Mouse (Mus musculus) heart, embryonic 13.5 days (tissue): Measurements from ENCODE around the gene Pkhd1. TPM values are rescaled to one million over a fixed set of nuclear protein-coding genes. Genes with fewer than 3 reads are reported as not detected.
"Not testable (repeated sequence)": the region's sequence is repeated elsewhere in the genome, so short reads cannot be mapped to it uniquely, and the experiment has no call there.

Source experiments
- ATAC-seq: fragments of 200-750 bp; cut with Nextera tagmentation; 2 replicates; pipeline ENCODE4 v1.8.0; 2017; ENCODE audit warnings: moderate TSS enrichment; ENCODE audit not compliant: insufficient number of reproducible peaks, low FRiP score, low TSS enrichment; ENCODE audit errors: extremely low read depth
- H3K27ac ChIP-seq: fragments of 300-500 bp; sonication (generic); replicated peaks from 2 replicates; pipeline ENCODE4 v1.5.1; 2015; ENCODE audit warnings: moderate library complexity, mild to moderate bottlenecking, inconsistent platforms
- H3K27me3 ChIP-seq: fragments of 300-500 bp; sonication (generic); replicated peaks from 2 replicates; pipeline ENCODE4 v1.6.1; 2015; ENCODE audit warnings: mild to moderate bottlenecking, inconsistent platforms
- H3K36me3 ChIP-seq: fragments of 300-500 bp; sonication (generic); 2 replicates; pipeline ENCODE4 v1.6.1; 2015; ENCODE audit warnings: mild to moderate bottlenecking, inconsistent platforms
- H3K4me1 ChIP-seq: fragments of 300-500 bp; sonication (generic); 2 replicates; pipeline ENCODE4 v1.6.1; 2015; ENCODE audit warnings: inconsistent platforms
- H3K4me2 ChIP-seq: fragments of 300-500 bp; sonication (generic); 2 replicates; pipeline ENCODE4 v1.6.1; 2015; ENCODE audit warnings: inconsistent platforms, mild to moderate bottlenecking, moderate library complexity
- H3K4me3 ChIP-seq: fragments of 300-500 bp; sonication (generic); 2 replicates; pipeline ENCODE4 v1.5.1; 2015; ENCODE audit warnings: moderate library complexity, mild to moderate bottlenecking, inconsistent platforms
- H3K9ac ChIP-seq: fragments of 300-500 bp; sonication (generic); 2 replicates; pipeline ENCODE4 v1.6.1; 2015; ENCODE audit warnings: inconsistent platforms, mild to moderate bottlenecking, moderate library complexity
- H3K9me3 ChIP-seq: fragments of 300-500 bp; sonication (generic); 2 replicates; pipeline ENCODE4 v1.6.1; 2016; ENCODE audit warnings: inconsistent platforms
- WGBS: fragments of 180-500 bp; shearing (Covaris S2); methylation state at CpG from one replicate; pipeline ENCODE4 v1.1.7; 2015; ENCODE audit warnings: mixed read lengths; 5-methylcytosine and 5-hydroxymethylcytosine counted together
- polyA plus RNA-seq: library from polyadenylated mRNA; unstranded; fragments of >200 nt; fragmentation: Nextera tagmentation; extraction: Ambion mirVana; gene quantifications from 2 replicates; pipeline ENCODE4 v1.2.1, GENCODE M21; 2015

Gene Pkhd1
- polyA plus RNA-seq, 1 experiment from 2014 or later, result not detected

DNA sequence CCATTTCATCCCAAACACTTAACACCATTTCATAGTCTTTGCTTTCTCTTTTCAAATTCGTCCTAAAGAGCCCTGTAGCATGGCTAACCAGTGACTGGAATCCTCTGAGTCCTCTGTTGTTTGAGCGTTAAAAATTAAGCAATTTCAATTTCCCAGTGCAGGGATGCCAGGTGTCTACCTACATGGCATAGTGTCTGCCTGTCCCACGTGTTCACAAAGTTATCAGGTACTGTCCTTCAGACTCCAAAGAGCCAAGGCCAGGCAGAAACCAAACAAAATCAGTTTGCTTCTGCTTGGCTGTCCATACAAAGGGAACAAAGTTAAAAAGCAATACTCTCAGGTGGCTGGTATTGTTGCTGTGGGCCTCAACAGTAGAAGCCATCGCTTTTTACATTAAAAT is 136.0 kb downstream of the Pkhd1 start:
- Histone ChIP-seq H3K4me3 (no peak overlapping the region), H3K27me3 (no peaks in the 10 kb centered on the region), H3K4me1 (peaks cover 8% of the 10 kb centered on the region; the same call in 1 of the 2 replicates), H3K36me3 (no peaks in the 10 kb centered on the region), H3K9me3 (no peaks in the 10 kb centered on the region), H3K27ac (no peak overlapping the region), H3K9ac (no peak overlapping the region), H3K4me2 (no peak overlapping the region)
- WGBS, result 52% methylated on average over 4 of the region's 4 CpGs
- ATAC-seq, result no peak

DNA sequence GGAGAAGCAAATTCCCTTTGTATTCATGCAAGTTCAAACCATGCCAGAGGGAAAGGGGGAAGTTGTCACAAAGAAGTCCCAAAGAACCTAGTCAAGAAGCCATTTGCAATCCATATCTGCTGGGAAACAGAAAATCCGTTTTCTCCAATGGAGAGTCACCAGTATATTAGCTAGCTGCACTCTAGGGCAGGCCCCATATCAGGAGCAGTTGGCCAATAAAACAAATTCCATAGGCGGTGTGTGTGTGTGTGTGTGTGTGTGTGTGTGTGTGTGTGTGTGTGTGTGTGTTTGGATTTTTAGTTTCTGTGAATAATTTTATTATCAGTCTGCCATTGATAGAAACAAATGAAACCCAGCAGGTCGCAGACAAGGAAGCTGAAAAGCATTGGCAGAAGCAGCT is 139.2 kb downstream of the Pkhd1 start:
- Histone ChIP-seq H3K4me3 (no peak overlapping the region), H3K4me2 (no peak overlapping the region), H3K9me3 (no peaks in the 10 kb centered on the region)

DNA sequence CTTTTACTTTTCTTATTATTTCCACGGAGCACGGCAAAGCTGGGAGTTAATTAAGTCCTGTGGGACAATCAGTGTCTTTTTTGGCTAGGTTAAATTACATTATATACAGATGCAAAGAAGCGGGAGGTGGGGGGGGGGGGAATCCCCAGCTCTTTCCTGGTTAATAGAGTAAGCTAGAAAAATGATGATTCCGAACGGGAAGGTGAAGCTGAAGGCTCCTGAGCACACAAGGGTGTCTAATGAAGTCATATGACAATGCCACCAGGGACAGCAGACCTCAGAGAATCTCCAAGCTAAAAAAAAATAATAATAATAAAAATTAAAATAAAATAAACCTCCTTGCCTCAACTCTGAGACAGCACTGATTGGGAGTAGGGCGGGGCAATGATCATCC is 139.6 kb downstream of the Pkhd1 start:
- Histone ChIP-seq H3K27ac (no peak overlapping the region), H3K36me3 (no peaks in the 10 kb centered on the region), H3K9me3 (no peaks in the 10 kb centered on the region), H3K4me3 (peak overlapping the region; percentile 51), H3K4me1 (peaks cover 8% of the 10 kb centered on the region; the same call in 1 of the 2 replicates), H3K4me2 (peak overlapping the region; percentile 79), H3K27me3 (no peaks in the 10 kb centered on the region), H3K9ac (peak overlapping the region; percentile 67)
- 29% methylated on average over 6 of the region's 6 CpGs for WGBS
- ATAC-seq, result no peak

More for the DNA sequence above, 139.2 kb downstream of the Pkhd1 start:
- Histone ChIP-seq H3K27me3 (no peaks in the 10 kb centered on the region), H3K9ac (no peak overlapping the region), H3K4me1 (peaks cover 8% of the 10 kb centered on the region; the same call in 1 of the 2 replicates), H3K27ac (no peak overlapping the region), H3K36me3 (no peaks in the 10 kb centered on the region)
- ATAC-seq, result no peak
- WGBS, result 67% methylated on average over 3 of the region's 3 CpGs

DNA sequence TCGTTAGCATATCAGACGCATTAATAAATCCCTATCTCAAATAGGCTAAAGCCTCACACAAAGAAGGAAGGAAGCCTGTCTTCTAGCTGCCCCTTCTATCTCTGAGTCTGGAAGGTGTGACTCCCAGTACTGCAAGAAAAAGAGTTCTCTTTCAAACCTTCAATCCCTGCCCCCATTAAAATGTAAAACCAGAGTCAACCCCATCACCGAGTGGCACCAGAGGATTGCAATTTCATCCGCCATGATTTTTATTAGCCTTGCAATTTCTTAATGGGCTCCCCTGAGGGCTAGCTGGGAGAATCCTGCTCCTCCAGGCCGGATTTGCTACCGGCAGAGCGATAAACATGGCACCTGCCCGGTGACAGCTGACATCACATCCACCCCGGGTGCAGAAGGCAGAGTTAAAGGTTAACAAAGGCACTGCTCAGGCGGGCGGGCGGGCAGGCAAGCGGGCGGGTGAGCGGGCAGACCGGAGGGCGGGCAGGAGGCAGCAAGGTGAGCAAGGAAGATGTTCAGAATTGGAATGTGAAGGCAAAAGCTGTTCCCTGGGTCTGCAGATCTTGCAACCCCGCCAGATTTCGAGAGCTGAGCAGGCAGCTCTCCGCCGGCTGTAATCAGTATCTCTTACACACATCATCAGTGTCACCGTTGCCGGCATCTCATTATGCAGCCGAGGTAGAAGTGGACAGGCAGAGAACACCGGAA is 140.2 kb downstream of the Pkhd1 start:
- Histone ChIP-seq H3K27ac (no peak overlapping the region), H3K4me3 (peak overlapping the region; percentile 51), H3K4me2 (peak overlapping the region; percentile 79), H3K9ac (peak overlapping the region; percentile 67), H3K4me1 (peaks cover 8% of the 10 kb centered on the region; the same call in 1 of the 2 replicates), H3K36me3 (no peaks in the 10 kb centered on the region), H3K9me3 (no peaks in the 10 kb centered on the region), H3K27me3 (no peaks in the 10 kb centered on the region)
- WGBS, result 6% methylated on average over 25 of the region's 25 CpGs
- no peak for ATAC-seq

DNA sequence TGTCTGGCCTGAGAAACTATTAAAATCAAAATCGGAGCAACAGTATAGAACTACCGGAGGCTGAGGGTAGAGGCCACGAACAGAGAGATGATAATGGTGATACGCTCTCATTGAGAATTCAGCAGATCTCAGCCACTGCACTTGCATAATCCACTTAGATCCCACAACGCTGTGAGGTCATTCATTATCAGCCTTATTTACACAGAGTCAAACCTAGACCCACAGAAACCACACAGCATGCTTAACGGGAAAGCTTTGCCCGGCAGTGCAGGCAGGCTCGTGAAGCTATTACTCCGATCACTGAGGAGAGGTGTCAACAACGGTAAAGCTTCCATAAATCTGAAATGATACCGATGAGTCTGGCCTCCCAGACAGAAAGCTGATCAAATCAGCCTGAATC is 147.1 kb downstream of the Pkhd1 start:
- Histone ChIP-seq H3K4me3 (no peak overlapping the region), H3K27ac (no peak overlapping the region), H3K36me3 (no peaks in the 10 kb centered on the region), H3K9ac (no peak overlapping the region), H3K27me3 (no peaks in the 10 kb centered on the region), H3K4me1 (no peaks in the 10 kb centered on the region), H3K4me2 (no peak overlapping the region), H3K9me3 (no peaks in the 10 kb centered on the region)
- ATAC-seq, result no peak
- 67% methylated on average over 11 of the region's 11 CpGs for WGBS

DNA sequence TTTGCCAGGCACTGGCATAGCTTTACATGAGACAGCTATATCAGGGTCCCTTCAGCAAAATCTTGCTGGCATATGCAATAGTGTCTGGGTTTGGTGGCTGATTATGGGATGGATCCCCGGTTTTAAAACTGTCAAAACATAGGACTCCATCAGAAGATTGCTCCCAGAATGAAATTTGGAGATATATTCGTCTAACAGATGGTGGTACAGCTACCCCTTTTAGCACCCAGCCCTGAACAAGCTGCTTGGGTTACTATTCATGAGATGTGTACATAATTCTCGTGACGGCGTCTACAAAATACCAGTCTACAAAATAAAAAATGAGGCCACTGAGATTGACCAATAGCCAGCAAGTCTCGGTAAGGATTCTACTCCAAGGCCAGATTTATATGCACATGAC is 147.5 kb downstream of the Pkhd1 start:
- no peaks in the 10 kb centered on the region for H3K27me3 ChIP-seq
- H3K27ac ChIP-seq, result no peak overlapping the region
- H3K4me3 ChIP-seq, result no peak overlapping the region
- WGBS, result 74% methylated on average over 6 of the region's 6 CpGs
- H3K4me2 ChIP-seq, result no peak overlapping the region
- no peaks in the 10 kb centered on the region for H3K9me3 ChIP-seq
- H3K36me3 ChIP-seq, result no peaks in the 10 kb centered on the region
- no peak for ATAC-seq
- H3K4me1 ChIP-seq, result no peaks in the 10 kb centered on the region
- no peak overlapping the region for H3K9ac ChIP-seq

DNA sequence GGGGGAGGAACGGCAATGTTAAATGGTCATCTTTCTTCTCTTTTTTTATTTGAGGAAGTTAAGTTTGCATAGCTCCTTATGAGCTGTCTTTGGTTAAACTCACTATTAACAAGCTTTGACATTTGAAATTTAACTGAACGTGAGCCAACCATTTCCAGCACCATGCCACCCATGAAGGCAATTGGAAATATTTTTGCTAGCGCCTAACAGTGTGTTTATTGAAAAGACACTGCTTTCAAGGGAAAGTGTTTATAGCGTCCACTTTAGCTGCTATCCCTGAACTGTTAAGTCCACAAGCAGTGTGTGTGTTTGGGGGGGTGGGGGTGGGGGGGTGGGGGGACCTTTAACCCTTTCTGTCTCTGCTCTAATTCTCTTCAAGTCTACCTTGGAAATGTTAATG is 151.4 kb downstream of the Pkhd1 start:
- ATAC-seq, result no peak
- Histone ChIP-seq H3K27ac (no peak overlapping the region), H3K27me3 (no peaks in the 10 kb centered on the region), H3K4me2 (no peak overlapping the region), H3K9ac (no peak overlapping the region), H3K36me3 (no peaks in the 10 kb centered on the region), H3K4me1 (no peaks in the 10 kb centered on the region), H3K4me3 (no peak overlapping the region), H3K9me3 (no peaks in the 10 kb centered on the region)
- 56% methylated on average over 4 of the region's 4 CpGs for WGBS

DNA sequence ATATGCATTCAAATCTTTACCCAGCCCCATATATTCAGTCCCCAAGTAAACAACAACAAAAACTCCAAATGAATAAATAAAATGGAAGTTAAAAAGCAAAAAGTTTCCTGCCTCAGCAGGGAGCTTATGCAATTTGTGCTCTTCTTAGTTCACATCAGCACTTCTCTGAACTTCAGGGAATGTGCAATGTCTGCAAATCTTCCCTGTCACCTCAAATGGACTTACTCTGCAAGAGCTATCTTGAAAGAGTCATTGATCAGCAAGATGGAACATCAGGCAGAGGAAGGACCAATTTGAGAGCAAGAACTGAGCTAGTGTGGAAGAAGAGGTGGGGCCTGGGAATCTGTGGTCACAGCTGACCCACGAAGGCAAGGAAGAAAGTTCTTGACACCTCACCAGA is 163.2 kb downstream of the Pkhd1 start:
- no peaks in the 10 kb centered on the region for H3K36me3 ChIP-seq
- WGBS, result 38% methylated on average over 1 of the region's 1 CpGs
- H3K4me2 ChIP-seq, result no peak overlapping the region
- no peak for ATAC-seq
- H3K9me3 ChIP-seq, result no peaks in the 10 kb centered on the region
- H3K9ac ChIP-seq, result no peak overlapping the region
- H3K27ac ChIP-seq, result no peak overlapping the region
- H3K4me3 ChIP-seq, result no peak overlapping the region
- no peaks in the 10 kb centered on the region for H3K27me3 ChIP-seq
- no peaks in the 10 kb centered on the region for H3K4me1 ChIP-seq

DNA sequence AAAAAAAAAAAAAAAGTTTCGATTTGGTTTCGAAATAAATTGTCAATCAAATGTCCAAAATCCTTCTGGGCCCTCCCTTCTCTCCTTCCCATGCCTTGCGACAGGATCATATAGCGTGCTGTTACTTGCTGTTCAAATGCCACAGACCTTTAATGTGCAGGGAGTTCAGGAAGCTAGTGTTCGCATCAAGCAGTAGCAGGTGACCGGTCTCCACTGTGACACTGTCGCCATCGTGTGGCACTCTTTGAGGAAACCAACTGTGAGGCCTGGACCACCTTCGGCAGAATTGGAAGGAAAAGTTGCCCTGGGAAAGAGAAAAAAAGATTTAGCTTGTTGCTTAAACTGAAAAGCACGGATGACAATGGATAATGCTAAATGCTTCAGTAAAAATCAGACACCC is 167.8 kb downstream of the Pkhd1 start:
- H3K4me1 ChIP-seq, result no peaks in the 10 kb centered on the region
- no peak overlapping the region for H3K4me3 ChIP-seq
- H3K4me2 ChIP-seq, result 0 out of 2 replicates have a peak overlapping the region, but pooled peaks have one; percentile 16
- H3K9me3 ChIP-seq, result no peaks in the 10 kb centered on the region
- no peaks in the 10 kb centered on the region for H3K27me3 ChIP-seq
- H3K36me3 ChIP-seq, result no peaks in the 10 kb centered on the region
- H3K27ac ChIP-seq, result no peak overlapping the region
- H3K9ac ChIP-seq, result no peak overlapping the region
- ATAC-seq, result no peak
- WGBS, result 28% methylated on average over 10 of the region's 10 CpGs

DNA sequence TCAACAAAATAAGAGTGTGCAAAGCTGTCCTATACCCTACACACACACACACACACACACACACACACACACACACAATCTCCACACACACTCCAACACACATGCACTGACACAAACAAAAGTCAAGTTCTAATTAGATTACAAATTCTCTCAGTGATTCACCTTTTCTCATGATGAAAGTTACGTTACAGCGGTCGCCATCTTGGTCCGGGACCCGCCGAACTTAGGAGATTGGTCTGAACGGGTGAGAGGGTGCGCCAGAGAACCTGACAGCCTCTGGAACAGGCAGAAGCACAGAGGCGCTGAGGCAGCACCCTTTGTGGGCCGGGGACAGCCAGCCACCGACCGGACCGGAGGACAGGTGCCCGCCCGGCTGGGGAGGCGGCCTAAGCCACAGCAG is 185.8 kb downstream of the Pkhd1 start:
- H3K27me3 ChIP-seq, H3K4me2 ChIP-seq, ATAC-seq, H3K36me3 ChIP-seq, H3K9ac ChIP-seq, H3K27ac ChIP-seq, H3K4me1 ChIP-seq, H3K4me3 ChIP-seq, H3K9me3 ChIP-seq: not testable (repeated sequence)
- 74% methylated on average over 16 of the region's 16 CpGs for WGBS

DNA sequence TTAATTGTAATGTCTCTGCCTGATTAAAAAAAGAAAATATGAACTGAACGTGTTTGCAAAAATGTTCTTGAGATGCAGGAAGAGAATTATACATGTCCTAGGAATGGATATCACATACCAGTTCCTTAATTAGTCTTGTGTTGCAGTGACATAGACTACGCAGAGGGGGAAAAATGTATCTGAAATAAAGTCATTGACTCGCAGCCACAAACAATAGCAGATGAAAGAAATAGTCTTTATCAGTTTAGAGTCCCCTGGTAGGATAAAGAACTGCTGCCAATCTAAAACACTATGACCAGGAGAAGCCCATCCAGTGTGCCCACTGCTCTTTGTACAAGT is 188.8 kb downstream of the Pkhd1 start:
- Histone ChIP-seq H3K9me3 (no peaks in the 10 kb centered on the region), H3K4me2 (no peak overlapping the region), H3K4me3 (no peak overlapping the region), H3K4me1 (no peaks in the 10 kb centered on the region), H3K27me3 (no peaks in the 10 kb centered on the region), H3K36me3 (no peaks in the 10 kb centered on the region), H3K9ac (no peak overlapping the region), H3K27ac (no peak overlapping the region)
- 70% methylated on average over 3 of the region's 3 CpGs for WGBS
- ATAC-seq, result no peak

DNA sequence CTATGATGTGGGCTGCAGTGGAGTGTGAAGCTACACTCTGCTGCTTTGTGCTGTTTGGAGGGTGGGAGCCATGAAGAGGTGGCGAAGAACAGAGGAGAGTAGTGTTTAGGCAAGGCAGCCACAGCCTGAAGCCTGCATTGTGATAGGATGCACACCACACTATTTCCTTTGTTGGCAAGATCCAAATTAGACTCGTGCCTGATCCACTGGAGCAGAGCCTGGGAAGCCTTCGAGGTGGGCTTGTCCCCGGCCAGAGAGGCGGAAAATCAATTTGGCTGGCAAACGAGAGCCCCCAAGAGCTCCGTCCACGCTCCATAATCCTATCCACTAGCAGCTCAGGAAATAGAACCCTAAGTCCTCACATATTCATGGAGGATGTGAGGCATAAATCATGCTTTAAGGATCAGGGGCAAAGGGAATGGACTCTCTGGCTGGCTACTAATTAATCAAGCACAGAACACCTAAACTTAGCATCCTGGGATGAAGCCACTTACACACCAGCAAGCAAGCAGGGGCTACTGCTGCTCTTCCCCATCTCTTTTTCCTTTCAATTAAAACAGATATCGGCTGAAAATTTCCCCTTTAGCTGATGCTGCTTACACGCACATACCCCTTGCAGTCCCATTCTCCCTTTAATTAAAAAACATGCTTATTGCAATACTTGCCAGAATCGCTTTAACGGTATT is 189.4 kb downstream of the Pkhd1 start:
- H3K9ac ChIP-seq, result no peak overlapping the region
- H3K27ac ChIP-seq, result no peak overlapping the region
- ATAC-seq, result no peak
- H3K4me2 ChIP-seq, result no peak overlapping the region
- WGBS, result 78% methylated on average over 12 of the region's 12 CpGs
- H3K27me3 ChIP-seq, result no peaks in the 10 kb centered on the region
- no peaks in the 10 kb centered on the region for H3K4me1 ChIP-seq
- H3K36me3 ChIP-seq, result no peaks in the 10 kb centered on the region
- H3K4me3 ChIP-seq, result no peak overlapping the region
- H3K9me3 ChIP-seq, result no peaks in the 10 kb centered on the region
